Mouse (Mus musculus) left cerebral cortex, postnatal 36 days (tissue): ENCODE measurements around the gene Ngf. TPM values are rescaled to one million over a fixed set of nuclear protein-coding genes. Genes with fewer than 3 reads are reported as not detected.

Experiments used
- DNase-seq, 2 experiments: peaks; one replicate each; pipeline ENCODE4 v3.0.0; 2021 to 2022; ENCODE audit warnings: low spot score in 2 of 2, mixed read lengths in 1 of 2
- intact Hi-C: fragments of 180-260 bp; cut with DNase I; formaldehyde crosslinking; loops from one replicate; pipeline ENCODE4 v1.15.1; 2025
- total RNA-seq, 2 experiments: library from RNA; stranded (reverse); gene quantifications; 2 replicates each; pipeline ENCODE4 v1.2.3; 2021

The Ngf gene
- total RNA-seq, 2 experiments from 2014 or later: 5.2 to 6.6 TPM

DNA sequence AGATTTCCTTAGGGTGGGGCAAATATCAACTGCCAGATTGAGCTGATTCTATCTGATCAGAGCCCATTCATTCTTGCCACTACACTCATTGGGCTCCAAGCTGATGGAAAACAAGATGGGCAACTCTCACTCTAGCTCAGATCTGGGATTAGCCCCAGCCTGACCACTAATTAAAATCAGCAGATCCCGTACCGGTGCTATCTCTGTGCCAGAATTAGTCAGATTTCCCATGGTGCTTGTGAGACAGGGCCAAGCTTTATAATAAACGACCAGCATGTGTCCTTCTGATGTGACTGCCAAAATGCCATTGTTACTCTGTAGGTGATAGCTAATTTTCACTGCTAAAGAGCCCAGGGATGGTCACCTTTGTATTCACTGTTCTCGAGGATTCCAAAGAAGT is 31.5 kb downstream of the Ngf start:
- intact Hi-C loops: no loop called here
- no peak for DNase-seq

DNA sequence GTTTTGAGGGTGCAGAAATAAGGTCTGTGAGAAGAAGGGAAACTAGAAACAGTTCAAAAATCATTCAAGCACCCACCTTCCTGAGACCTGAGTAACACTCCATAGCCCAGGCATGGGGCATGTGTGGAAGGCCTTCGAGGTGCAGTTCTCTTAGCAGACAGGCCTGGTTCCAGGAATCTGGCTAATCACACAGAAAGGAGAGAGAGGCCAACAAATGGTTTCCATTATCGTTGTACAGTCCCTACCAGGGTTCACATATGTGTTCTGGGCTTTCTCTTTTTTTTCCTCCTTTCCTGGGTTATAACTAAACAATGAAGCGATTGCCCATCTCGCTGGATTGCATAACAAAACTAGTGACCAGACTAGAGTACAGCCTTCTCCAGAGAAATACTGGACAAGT is 35.4 kb downstream of the Ngf start:
- DNase-seq: no peak
- intact Hi-C loops: no loop called here

DNA sequence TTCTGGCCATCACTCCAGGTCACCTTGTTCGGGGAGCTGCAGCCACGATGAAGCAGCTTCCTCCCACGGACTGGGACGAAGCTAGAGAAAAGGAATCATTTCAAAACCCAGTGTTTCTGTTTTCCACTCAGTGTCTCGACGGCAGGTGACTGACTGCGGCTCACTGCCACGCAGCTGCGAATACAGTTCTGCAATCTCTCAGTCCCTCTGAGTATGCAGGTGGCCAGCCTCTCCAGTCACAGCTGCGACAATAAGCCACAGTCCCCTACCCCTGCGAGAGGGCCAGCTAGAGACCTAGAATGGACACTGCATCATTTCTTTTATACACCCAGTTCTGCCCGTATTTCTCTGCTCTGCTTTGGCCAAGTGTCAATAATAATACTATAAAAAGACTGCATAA is 36.3 kb downstream of the Ngf start:
- no peak for DNase-seq
- intact Hi-C loops: no loop called here

DNA sequence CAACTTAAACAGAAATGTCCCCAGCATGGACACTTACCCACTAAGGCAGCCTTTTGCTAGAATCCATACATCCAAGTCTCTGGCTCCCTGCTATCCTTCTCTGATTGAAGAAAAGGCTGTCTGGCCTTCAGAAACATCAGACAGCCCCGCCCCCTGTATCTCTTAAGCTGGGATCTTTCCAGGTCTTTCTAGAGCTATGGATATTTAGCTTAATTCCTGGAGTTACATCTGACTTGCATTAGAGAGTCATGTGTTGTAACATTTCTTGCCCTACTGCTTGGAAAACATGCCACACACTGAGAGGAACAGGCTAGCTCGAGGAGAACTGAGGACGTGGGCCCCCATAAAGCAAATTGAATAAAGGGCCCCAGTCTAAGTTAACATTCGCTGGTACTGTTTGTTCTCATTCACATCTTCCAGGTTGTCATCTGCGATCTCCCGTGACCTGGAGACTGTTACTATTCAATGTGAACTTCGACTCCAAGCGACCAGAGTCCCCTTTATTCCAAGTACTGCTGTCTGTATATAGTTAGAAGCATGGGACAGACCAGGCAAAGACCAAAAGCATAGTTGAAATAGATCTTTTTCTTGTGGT is 38.0 kb downstream of the Ngf start:
- no peak for DNase-seq
- intact Hi-C loops: no loop called here

DNA sequence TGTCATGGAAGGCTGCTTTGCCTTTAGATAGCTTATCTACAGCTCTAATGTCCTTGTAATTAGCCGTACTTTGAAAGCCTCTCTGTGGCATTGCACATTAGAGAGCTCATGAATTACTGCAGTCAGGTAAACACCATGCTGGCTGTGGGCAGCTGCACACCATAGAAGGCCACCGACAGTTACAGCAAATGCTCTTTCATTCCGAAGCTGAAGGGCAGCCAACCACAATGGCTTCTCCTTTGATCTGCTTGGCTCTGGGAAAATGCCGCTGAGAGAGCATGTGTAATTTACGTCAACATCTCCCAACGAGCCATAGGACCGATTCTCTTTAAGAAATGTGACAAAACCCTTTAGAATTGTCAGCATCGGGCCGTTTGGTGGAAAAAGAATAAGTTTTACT is 38.7 kb downstream of the Ngf start:
- no peak for DNase-seq
- intact Hi-C loops: no loop called here

DNA sequence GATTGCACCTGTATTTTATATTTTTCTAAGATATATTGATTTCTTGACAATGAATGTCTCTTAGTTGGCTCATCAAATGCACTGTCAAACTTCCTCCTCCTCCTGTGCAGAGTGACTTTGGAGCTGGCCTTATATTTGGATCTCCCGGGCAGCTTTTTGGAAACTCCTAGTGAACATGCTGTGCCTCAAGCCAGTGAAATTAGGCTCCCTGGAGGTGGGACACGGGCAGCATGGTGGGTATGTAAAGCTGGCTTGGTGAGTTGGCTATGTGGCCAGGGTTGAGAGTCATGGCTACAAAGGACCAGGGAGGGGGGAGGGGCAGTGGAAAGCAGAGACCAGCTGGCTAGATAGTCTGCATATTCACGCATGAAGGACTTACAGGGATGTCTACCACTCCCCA is 39.9 kb downstream of the Ngf start:
- intact Hi-C loops: no loop called here
- no peak for DNase-seq

DNA sequence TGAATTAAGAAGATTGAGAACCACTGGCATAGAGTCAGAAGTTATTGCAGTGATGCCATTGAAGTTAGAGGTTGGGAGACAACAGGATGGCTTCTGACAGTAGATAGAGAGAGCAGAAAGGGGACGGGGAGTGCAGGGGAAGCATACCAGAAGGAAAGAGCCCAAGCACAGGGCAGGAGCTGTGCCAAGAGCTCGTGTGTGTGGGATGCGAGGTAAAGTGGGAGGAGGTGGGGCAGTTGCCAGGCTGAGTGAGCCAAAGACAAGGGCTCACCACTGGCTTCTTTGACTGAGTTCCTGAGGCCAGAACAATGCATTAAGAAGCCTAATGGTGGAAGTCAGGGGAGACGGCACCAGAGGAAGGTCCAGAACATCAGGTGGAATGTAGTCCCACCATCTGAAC is 47.2 kb downstream of the Ngf start:
- intact Hi-C loops: no loop called here
- DNase-seq: no peak

DNA sequence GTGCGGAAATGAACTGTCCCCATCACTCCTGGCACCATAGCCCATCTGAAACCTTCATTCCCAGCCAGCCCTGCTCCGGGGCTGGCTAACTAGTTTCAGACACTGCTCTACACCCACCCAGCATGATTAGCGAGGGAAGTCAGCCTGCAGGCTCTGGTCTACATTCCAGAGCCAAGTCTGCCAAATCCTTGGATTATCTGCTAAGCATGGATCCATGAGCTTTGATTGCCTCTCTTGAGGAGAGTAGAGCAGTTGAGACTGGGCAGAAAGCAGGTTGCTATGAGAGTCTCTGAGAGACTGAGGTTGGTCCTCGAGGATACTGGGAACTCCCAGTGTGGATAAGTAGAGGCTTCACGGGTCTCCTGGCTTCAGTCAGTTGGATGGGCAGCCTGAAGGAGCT is 51.3 kb downstream of the Ngf start:
- intact Hi-C loops: no loop called here

DNA sequence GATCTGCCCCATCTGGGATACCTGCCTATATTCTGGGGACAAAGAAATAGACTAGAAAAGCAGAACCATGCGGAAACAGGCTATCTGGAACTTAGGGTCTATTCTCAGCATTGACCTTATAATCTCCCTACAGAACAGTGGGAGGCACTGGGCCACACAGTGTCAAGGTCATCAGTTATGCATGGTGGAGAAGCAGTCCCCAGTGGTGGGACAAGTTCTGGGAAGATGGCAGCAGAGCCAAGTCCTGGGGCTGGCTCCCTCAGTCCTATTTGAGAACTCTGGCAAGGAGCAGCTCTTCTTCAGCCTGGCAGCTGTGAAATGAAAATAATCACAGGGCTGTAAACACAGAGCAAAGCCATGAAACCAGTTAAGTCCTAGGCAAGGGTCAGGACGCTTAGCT is 54.0 kb downstream of the Ngf start:
- intact Hi-C loops: no loop called here
- no peak for DNase-seq

More for the DNA sequence above, 51.3 kb downstream of the Ngf start:
- DNase-seq: no peak

DNA sequence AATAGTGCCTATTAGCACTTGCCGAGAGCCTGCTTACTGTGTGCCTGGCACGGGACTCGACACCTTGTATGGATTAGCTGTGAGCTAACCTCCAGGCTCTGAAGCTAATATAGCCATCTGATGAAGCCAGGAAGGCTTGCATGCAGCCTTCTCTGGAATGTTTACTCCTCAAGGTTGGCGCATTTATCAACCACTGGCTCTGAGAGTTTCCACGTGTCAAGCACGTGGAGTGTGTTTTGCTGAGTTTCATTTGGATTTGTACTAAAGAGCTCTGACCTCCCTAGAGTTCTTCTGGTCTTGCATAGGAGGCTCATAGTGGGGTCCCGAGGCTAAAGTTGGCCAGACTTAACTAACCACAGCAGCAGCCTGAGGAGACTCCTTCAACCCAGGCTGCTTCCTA is 55.2 kb downstream of the Ngf start:
- DNase-seq: no peak

DNA sequence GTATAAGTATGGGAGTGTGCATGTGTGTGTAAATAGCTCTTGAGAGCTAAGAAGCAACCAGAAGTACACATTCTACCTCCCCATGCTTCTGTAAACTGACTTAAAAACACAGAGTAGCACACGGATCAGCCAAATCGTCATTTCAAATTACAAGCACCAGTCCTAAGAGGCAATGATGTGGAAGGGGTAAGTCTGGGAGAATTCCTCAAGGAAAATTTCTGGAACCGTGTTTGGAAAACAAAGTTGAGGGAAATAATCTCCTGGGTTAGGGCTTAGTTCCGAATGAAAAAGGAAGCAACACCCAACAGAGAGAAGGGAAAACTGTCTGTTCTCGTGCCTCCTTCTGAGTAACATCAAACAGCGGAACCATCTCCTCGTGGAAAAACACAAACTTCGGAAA is 56.1 kb downstream of the Ngf start:
- no peak for DNase-seq

More for the DNA sequence above, 55.2 kb downstream of the Ngf start:
- intact Hi-C loops: no loop called here

DNA sequence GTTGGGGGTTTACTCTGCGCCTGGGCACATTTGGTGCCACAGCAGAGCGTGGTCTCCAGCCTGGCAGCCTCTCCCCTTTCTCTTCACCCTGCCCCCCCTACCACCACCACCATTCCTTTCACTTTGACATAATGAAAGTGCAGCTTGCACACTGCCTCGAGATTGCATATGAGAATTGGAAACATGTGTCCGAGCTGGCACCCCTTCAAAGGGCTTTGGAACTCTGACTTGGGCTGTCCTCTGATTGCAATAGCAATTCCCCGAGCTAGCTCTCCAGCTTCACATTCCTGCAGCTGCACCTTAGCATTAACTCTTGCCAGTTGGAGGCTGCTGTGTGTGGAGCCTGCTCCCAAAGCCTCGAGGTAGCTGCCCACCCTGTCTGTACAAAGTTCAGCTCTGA is 56.8 kb downstream of the Ngf start:
- intact Hi-C loops: no loop called here
- no peak for DNase-seq

More for the DNA sequence above, 56.1 kb downstream of the Ngf start:
- intact Hi-C loops: no loop called here

DNA sequence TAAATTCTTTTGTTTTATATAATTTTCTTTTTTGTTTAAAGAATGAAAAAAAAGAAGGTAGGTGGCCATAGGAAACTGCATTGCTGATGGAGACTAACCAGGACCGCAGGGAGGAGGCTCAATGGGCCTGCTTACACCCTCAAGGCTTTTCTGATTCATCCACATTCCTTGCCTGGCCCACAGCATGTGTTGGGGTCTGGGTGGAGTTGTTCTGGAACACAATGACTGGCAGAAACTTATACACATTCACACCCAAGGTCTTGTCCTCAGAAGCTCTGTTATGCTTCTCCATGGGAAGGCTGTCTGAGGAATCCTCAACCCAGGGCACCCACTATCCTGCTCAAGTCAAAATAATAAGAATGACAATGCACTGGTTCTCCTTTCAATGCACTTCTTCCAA is 65.0 kb downstream of the Ngf start:
- DNase-seq: no peak
- intact Hi-C loops: no loop called here

DNA sequence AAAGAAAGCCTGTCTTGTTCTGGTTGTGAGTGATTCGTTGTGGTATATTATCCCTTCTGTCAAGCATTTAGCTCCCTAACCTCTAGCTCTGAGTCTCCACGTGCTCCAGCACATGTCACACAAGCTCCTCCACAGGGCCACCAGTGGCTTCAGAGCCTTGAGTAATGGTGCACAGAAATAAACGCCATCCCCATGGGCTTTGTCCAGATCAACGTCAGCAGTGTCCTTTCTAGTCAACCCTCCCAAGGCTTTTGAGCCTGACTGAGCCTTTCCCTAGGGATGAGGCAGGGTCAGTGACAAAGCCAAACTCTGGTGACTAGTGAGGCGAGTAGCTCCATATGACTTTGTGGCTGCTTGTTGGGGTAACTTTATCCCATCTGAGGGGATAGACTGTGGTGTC is 73.9 kb downstream of the Ngf start:
- no peak for DNase-seq

DNA sequence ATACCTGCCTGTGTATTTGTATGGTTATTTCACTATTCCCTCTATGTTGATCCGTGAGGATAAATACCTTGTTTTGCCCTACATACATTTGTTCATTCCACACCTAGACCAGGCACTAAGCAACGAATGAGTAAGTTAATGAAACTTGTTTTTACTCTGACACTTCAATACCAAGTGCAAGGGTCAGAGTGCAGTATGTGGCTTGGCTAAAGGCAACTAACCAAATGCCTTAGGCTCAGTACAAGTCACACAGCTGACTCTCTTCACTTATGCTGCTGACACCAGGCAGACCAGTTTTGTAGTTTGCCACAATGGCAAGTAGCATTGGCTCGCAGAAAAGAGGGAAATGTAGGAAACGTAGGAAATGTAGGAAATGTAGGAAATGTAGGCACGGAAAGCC is 77.8 kb downstream of the Ngf start:
- intact Hi-C loops: no loop called here
- DNase-seq: no peak

More for the DNA sequence above, 73.9 kb downstream of the Ngf start:
- intact Hi-C loops: no loop called here

DNA sequence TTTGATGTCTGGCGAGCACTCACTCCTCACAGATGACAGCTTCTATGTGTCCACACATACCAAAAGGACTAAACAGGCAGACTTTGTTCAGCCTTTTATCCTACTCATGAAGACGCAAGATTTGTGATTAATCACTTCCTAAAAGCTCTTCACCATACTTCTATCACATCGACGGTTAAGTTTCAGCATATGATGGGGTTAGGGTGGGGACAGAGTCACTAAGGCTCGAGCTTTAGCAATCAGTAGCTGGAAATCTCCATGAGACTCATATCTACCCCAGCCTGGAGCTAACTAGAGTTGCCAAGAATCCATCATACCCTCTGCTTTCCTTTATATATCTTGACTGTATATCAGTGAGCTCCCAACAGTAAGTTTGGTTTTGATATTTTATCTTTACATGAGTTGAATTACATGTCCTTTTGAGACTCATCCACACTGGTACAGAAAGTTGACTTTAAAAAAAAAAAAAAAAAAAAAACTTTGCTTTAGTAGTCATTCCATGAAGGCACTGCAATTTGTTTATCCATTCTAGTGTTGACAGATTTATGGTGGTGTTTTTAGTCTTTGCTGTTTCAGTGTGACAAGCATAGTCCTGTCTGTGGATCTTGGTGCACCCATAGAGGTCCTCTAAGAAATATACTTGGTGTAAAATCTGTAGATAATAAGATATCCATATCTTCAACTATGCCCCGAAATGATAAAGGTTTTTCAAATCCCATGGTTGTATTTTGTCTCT is 84.4 kb downstream of the Ngf start:
- DNase-seq: no peak
- intact Hi-C loops: no loop called here

DNA sequence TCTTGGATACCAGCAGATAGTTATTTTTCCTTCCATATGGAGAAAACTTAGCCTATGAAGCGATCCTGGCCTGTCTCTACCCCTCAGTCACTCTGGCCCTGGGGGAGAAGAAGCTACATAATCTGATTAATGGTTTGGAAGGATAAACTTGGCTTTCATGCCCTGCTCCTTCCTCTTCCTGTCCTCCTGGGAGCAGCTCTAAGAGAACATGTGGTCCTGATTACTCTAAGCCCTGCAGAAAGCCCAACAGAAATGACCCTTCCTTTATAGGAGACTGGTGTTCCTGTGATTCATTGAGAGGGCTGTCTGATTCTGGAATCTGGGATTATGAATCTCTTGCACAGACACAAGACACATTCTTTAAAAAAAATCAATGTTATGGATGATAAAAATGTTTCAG is 86.4 kb downstream of the Ngf start:
- DNase-seq: no peak
- intact Hi-C loops: no loop called here

DNA sequence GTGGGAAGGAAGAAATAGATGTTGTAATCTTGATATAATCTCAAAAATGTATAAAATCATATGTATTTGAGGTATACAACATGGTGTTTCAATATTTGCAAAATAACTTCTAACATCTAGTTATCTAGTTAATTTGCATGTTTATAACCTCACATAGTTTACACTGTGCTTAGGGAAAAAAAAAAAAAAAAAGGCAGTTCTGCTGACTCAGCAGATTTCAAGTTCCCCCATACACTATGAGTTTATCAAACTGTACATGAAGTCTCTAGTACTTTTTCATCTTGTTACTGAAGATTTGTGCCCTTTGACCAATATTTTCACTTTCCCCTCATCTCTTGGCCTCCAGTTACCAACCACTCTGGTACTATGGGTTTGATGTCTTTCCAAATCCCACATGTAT is 86.9 kb downstream of the Ngf start:
- DNase-seq: no peak
- intact Hi-C loops: no loop called here
